Mouse (Mus musculus): Measurements from ENCODE around the gene Angptl4.

GRCm38 (mm10) chr17:33804205-33804604 is 22.6 kb upstream of the Angptl4 start:
- TF ChIP-seq CTCF (conservative IDR thresholded peaks at IDR 0.05; ENCODE audit: low read length) (no peak), NANOG (IDR thresholded peaks at IDR 0.05; ENCODE audit: borderline replicate concordance, low read length) (no peak), POU5F1 (IDR thresholded peaks at IDR 0.05; ENCODE audit: borderline replicate concordance, low read length) (no peak)

Data from E14TG2a.4 (cell line).